Mouse (Mus musculus) lung, adult 2 months (tissue): ENCODE data around the gene Hint1.

Experiments used
- CTCF ChIP-seq: fragments of 200-500 bp; IDR thresholded peaks from 2 replicates; pipeline ENCODE4 v1.5.1; 2011; ENCODE audit warnings: mild to moderate bottlenecking, low read length, control low read depth; ENCODE audit not compliant: insufficient read depth
- POLR2A ChIP-seq: fragments of 200-500 bp; IDR thresholded peaks from 2 replicates; pipeline ENCODE4 v1.6.1; 2011; ENCODE audit warnings: low read depth, mild to moderate bottlenecking, control low read depth, low read length, borderline replicate concordance; ENCODE audit errors: extremely low read depth

- TF ChIP-seq CTCF (no peak), POLR2A (no peak)
Observed at GRCm38 (mm10) chr11:54825774-54826173, 40.4 kb upstream of the Hint1 start.
